Mouse (Mus musculus): ENCODE measurements at regions not wholly inside any gene's neighbourhood (a gene's known extent, or its start where the extent isn't known, plus 50 kb on each side); places are given as distances from the start of the nearest gene placed in this dataset.
"Not testable (repeated sequence)": the region's sequence is repeated elsewhere in the genome, so short reads cannot be mapped to it uniquely, and the experiment has no call there.

- DNase-seq (ENCODE audit: extremely low spot score in 1 of 2, low spot score in 1 of 2), result no peak
Measured at GRCm38 (mm10) chr13:97409291-97409780, 168.4 kb downstream of the Enc1 start.

- DNase-seq (ENCODE audit: extremely low spot score in 1 of 2, low spot score in 1 of 2), result no peak
Measured at GRCm38 (mm10) chr13:97408414-97409290, 167.7 kb downstream of the Enc1 start.

- no peak for DNase-seq (ENCODE audit: extremely low spot score in 1 of 2, low spot score in 1 of 2)
Measured at GRCm38 (mm10) chr13:97407773-97408172, 166.9 kb downstream of the Enc1 start.

- DNase-seq (ENCODE audit: extremely low spot score in 1 of 2, low spot score in 1 of 2), result no peak
Measured at GRCm38 (mm10) chr13:97406678-97407077, 165.8 kb downstream of the Enc1 start.

- no peak for DNase-seq (ENCODE audit: extremely low spot score in 1 of 2, low spot score in 1 of 2)
Measured at GRCm38 (mm10) chr13:97402164-97402761, 161.4 kb downstream of the Enc1 start.

- no peak for DNase-seq (ENCODE audit: extremely low spot score in 1 of 2, low spot score in 1 of 2)
Measured at GRCm38 (mm10) chr13:97401620-97402019, 160.7 kb downstream of the Enc1 start.

GRCm38 (mm10) chr13:97398041-97398440 is 157.1 kb downstream of the Enc1 start:
- no peak for DNase-seq (ENCODE audit: extremely low spot score in 1 of 2, low spot score in 1 of 2)

- DNase-seq (ENCODE audit: extremely low spot score in 1 of 2, low spot score in 1 of 2), result no peak
Measured at GRCm38 (mm10) chr13:97396899-97397640, 156.2 kb downstream of the Enc1 start.

- not testable (repeated sequence) for DNase-seq (ENCODE audit: extremely low spot score in 1 of 2, low spot score in 1 of 2)
Measured at GRCm38 (mm10) chr13:97396286-97396685, 155.4 kb downstream of the Enc1 start.

- no peak for DNase-seq (ENCODE audit: extremely low spot score in 1 of 2, low spot score in 1 of 2)
Measured at GRCm38 (mm10) chr13:97394756-97395454, 154.0 kb downstream of the Enc1 start.

GRCm38 (mm10) chr13:97394071-97394470 is 153.2 kb downstream of the Enc1 start:
- no peak for DNase-seq (ENCODE audit: extremely low spot score in 1 of 2, low spot score in 1 of 2)

- no peak for DNase-seq (ENCODE audit: extremely low spot score in 1 of 2, low spot score in 1 of 2)
Measured at GRCm38 (mm10) chr13:97393456-97393855, 152.6 kb downstream of the Enc1 start.

GRCm38 (mm10) chr13:97390449-97390930 is 149.6 kb downstream of the Enc1 start:
- DNase-seq (ENCODE audit: extremely low spot score in 1 of 2, low spot score in 1 of 2), result no peak

- no peak for DNase-seq (ENCODE audit: extremely low spot score in 1 of 2, low spot score in 1 of 2)
Measured at GRCm38 (mm10) chr13:97388851-97389479, 148.1 kb downstream of the Enc1 start.

- DNase-seq (ENCODE audit: extremely low spot score in 1 of 2, low spot score in 1 of 2), result no peak
Measured at GRCm38 (mm10) chr13:97386511-97386910, 145.6 kb downstream of the Enc1 start.

GRCm38 (mm10) chr13:97385531-97385930 is 144.6 kb downstream of the Enc1 start:
- no peak for DNase-seq (ENCODE audit: extremely low spot score in 1 of 2, low spot score in 1 of 2)

- no peak for DNase-seq (ENCODE audit: extremely low spot score in 1 of 2, low spot score in 1 of 2)
Measured at GRCm38 (mm10) chr13:97384091-97384777, 143.3 kb downstream of the Enc1 start.

- no peak for DNase-seq (ENCODE audit: extremely low spot score in 1 of 2, low spot score in 1 of 2)
Measured at GRCm38 (mm10) chr13:97383351-97383750, 142.4 kb downstream of the Enc1 start.

GRCm38 (mm10) chr13:97380366-97380765 is 139.5 kb downstream of the Enc1 start:
- DNase-seq (ENCODE audit: extremely low spot score in 1 of 2, low spot score in 1 of 2), result no peak

Data from layer of hippocampus, postnatal 25 days (tissue).